Mouse (Mus musculus) left cerebral cortex, adult 2 months (tissue): Measurements from ENCODE around the gene Nrp2. TPM values are rescaled to one million over a fixed set of nuclear protein-coding genes. Genes with fewer than 3 reads are reported as not detected.

Source experiments
- DNase-seq, 2 experiments: peaks; one replicate each; pipeline ENCODE4 v3.0.0; 2021 to 2022; ENCODE audit warnings: low spot score in 2 of 2, mixed read lengths in 1 of 2; ENCODE audit errors: extremely low spot score in 1 of 2
- H3K27ac ChIP-seq: fragments of 200-600 bp; 2 replicates; pipeline ENCODE4 v1.8.1; 2022
- H3K4me3 ChIP-seq: fragments of 200-600 bp; 2 replicates; pipeline ENCODE4 v1.8.1; 2022
- CTCF ChIP-seq: fragments of 200-600 bp; IDR thresholded peaks from 2 replicates; pipeline ENCODE4 v1.8.1; 2022; ENCODE audit warnings: antibody characterized with exemption, mild to moderate bottlenecking, moderate library complexity
- intact Hi-C: fragments of 180-260 bp; cut with DNase I; formaldehyde crosslinking; loops from one replicate; pipeline ENCODE4 v1.15.1; 2025
- total RNA-seq, 2 experiments: library from RNA; stranded (reverse); gene quantifications; 2 replicates each; pipeline ENCODE4 v1.2.3; 2021

The Nrp2 gene
- total RNA-seq, 2 experiments from 2014 or later = 32.8 to 34.7 TPM

DNA sequence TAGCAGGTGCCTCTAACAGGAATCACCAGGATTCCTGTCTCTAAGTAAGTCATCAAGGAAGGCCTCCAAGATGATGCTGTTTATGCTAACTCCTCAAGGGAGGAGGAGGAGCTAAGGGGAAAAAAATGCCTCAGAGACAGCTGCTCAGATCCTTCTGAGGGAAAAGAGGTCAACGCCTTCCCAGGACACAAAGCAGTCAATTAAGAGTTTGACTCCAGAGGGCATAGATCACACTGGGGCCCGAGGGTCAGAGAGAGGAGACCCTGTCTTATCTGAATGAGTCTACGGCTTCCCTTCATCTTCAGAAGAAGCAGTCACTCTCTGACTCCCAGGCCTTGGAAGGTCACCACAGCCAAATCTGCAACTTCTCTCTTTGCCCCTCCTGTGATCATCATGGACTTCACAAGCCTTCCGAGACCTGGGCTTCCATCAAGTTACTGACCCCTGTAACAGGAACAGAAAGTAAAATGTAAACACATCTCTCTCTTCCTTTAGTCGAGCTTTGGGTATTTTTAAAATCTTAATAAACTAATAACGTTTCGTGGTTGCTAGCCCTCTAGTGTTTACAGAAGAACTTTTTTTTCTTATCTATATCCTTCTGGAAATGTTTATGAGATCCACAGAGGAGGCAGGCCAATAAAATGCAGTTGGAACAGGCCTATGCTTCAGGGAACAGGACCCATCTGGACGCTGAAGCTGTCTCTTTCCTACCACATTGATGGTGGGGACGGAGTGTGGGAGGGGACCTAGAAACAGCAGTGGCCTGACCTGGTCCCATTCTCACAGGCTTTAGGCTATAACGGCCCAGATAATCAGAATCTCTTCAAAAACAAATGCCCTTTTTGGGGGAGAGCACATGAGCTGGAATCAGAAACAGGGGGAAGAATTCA lies 118.7 kb downstream of the Nrp2 start:
- H3K4me3 ChIP-seq = no peak overlapping the region
- intact Hi-C loops = no loop called here
- DNase-seq = no peak
- TF ChIP-seq CTCF = no peak
- H3K27ac ChIP-seq = no peak overlapping the region

DNA sequence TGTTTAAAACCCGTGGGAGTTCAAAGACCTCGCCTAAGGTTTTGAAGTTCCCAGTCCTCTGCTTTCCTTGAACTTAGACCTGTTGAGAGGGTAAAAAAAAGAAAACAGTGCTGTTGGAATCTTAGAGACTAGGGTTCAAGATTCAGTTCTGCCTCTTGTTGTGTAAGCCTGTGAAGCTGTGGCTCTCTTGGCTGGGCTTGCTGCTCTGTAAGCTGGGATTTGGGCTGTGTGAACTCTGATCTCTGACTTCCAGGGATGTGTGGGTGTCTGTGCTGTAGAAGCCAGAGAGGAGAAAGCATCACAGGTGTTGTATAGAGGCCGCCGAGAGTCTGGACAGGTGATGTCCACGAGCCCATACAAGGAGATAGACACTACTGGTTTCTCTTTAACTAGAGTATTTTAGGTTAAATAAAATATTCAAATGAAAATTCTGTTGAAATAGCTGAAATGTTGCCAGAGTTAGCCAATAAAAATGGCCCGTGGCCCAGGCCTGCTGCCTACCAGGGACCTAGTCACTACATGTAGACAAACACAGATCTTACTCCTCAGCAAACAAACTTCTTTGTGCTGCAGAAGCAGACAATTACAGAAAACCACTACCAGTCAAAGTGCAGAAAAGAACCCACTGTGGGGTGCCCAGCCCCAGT lies 120.6 kb downstream of the Nrp2 start:
- TF ChIP-seq CTCF = no peak
- H3K4me3 ChIP-seq = no peak overlapping the region
- intact Hi-C loops = no loop called here
- no peak for DNase-seq
- no peak overlapping the region for H3K27ac ChIP-seq

DNA sequence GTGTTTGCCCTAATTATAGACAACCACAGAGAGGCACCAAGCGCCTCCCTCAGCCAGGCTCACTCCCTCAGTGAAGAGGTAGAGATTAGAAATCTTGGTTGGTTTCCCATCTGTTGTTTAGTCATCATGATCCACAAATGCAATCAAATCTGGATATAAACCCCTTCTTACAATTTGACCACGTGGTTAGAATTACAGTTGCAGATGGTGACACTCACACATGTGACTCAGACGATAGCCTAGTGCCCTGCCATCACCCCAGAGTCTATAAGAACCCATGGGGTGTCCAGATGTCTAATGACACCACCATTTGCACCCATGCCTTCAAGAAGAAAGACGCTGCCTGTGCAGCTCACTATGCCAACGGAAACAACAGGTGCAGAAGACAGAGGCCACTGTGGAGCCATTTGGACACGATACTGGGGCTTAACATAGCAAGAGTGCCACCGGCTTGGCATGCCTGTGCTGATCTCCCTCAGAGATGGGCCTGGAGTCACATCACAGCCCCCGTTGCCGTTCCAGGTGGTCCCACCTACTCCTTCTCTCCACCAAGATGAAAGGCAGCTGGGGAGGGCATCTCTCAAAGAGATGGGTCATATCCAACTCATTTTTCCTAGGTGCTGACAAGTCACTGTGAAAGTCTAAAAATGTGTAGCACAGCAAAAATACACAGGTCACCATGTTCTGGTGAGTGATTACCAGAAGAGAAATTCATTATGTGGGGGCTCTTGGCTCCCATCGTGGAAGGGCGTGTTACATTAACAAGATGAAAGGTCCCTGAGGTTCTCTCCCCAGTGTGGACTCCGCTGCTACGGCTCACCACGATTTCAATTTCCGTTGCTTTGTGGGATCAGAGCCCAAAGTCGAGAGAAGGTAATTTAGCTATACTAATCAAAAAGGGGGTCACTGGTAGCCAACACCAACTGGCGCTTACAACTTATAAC lies 123.0 kb downstream of the Nrp2 start:
- intact Hi-C loops = no loop called here
- no peak for DNase-seq

DNA sequence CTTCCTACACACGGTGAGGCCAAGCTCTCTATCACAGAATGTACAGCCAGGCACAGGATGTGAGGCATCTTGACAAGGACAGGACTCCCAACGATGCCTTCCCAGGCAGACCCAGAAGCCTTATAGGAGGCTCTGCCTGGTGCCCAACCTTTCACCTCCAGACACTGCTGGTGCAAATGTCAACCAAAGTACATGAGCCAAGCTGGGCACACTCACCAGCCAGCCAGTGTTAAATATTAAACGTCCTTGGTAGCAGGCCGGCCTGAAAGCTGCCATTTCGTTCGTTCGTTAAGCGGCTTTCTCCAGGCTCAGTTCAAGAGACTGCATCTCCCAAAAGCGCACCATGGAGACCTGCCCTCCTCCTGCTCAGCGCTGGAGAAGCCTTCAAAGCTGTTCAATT lies 124.2 kb downstream of the Nrp2 start:
- TF ChIP-seq CTCF = no peak
- Histone ChIP-seq H3K27ac (no peak overlapping the region), H3K4me3 (no peak overlapping the region)
- no peak for DNase-seq
- intact Hi-C loops = no loop called here

More for the DNA sequence above, 123.0 kb downstream of the Nrp2 start:
- TF ChIP-seq CTCF = no peak
- H3K27ac ChIP-seq = no peak overlapping the region
- H3K4me3 ChIP-seq = no peak overlapping the region

DNA sequence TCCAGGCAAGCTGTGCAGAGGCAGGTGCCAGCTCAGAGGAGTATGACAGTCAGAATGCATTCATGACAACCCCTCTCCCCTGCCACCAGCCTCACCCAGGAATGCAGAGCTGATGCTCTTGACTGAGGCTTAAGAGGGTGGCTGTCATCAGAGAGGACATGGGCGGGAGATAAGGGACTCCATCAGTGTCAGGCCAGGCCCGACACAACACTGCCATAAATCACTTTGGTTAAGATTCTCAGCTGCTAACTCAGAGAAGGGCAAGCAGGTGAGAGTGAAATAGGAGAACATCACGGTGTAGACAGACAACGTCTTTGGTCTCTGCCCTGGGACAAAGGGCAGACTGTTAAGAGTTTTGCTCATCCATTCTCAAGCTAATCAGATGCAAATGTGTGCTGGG lies 125.1 kb downstream of the Nrp2 start:
- intact Hi-C loops = no loop called here
- Histone ChIP-seq H3K27ac (no peak overlapping the region), H3K4me3 (no peak overlapping the region)
- DNase-seq = no peak
- TF ChIP-seq CTCF = no peak

DNA sequence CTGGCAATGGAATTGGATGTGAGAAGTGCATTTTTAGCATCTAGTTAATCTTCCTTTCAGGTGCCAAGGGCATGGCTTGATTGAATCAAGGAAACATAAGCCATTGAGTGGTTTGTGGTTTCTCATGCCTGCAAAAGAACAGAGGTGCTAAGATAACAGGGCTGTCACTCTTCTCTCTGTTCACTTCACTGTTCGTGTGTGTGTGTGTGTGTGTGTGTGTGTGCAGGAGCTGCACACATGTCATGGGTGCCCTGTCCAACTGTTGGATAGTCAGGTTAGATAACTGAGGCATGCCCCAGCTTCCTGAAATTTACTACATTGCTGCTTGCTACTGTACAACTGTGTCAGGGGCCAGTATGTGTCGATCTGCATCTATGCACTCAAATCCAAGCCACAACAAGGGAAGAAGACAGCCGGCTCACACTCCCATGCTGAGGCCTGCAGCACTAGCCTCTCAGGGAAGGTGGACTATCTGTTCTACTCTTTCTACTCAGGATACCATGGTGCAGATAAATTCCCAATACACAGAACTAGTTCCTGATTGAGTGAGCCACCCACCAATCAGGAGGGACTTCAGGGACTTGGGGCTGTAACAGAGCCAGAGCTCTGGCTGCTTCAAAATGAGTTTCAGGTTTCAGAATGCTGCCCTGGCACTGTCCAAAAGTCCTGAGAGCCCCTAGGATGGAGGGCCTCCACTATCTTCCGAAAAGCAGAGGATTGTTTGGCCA lies 126.8 kb downstream of the Nrp2 start:
- intact Hi-C loops = no loop called here
- no peak for DNase-seq
- Histone ChIP-seq H3K4me3 (no peak overlapping the region), H3K27ac (no peak overlapping the region)
- TF ChIP-seq CTCF = no peak

DNA sequence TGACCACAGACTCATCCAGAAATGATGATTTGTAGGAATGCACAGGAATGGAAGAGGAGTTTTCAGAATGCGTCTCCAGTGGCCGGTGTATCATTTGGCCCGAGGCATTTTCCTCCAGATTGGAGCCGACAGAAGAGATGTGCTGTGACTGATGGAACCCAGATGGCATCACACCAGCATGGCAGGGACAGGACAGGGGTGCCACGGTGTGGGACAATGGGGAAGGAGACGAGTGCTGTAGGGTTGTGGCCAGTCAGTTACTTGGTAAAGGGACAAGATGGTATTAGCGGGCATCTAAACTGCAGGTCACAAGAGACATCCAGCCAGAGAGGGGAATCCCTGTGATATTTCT lies 127.3 kb downstream of the Nrp2 start:
- no peak for DNase-seq
- TF ChIP-seq CTCF = no peak
- intact Hi-C loops = no loop called here
- Histone ChIP-seq H3K27ac (no peak overlapping the region), H3K4me3 (no peak overlapping the region)

DNA sequence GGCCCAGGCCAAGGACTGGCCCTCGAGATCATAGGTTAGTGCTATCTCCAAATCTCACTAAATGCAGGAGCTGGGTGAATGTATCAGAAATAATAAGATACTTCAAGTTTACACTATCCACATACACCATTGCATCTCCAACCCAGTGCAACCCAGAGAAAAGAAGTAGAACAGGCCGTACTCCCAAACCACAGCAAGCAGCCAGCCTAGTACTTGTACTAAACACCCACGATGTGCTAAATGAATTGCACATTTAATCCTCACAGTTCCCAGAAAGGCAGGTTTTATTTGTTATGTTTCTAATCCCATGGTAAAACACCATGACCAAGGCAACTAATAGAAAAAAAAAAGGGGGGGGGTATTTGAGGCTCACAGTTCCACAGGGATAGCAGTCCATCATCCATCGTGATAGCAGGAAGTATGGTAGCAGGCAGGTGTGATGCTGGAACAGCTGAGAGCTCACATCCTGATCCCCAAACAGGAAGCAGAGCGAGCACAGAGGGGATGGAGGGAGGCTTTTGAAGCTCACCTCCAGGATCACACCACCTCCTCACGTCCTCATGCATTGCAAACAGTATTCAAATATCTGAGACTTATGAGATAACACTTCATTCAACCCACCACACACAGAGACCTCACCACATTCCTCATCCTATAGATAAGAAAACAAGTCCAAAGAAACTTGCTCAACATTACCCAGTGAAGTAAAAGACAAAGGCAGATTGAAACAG lies 128.8 kb downstream of the Nrp2 start:
- TF ChIP-seq CTCF = no peak
- DNase-seq = no peak
- no peak overlapping the region for H3K27ac ChIP-seq
- H3K4me3 ChIP-seq = no peak overlapping the region
- intact Hi-C loops = no loop called here

DNA sequence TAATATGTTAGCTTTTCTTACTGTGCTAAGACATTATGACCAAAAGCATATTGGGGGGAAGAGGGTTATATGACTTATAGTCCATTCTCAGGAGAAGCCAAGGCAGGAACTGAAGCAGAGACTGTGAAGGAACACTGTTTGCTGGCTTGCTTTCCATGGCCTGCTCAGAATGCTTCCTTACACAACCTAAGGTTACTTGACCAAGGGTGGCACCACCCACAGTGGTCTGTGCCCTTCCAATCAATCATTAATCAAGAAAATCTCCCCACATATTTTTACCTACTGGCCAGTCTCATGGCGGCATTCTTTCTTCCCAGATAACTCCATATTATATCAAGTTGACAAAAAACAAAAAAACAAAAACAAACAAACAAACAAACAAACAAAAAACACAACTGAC lies 130.3 kb downstream of the Nrp2 start:
- intact Hi-C loops = no loop called here
- DNase-seq = no peak
- TF ChIP-seq CTCF = no peak

DNA sequence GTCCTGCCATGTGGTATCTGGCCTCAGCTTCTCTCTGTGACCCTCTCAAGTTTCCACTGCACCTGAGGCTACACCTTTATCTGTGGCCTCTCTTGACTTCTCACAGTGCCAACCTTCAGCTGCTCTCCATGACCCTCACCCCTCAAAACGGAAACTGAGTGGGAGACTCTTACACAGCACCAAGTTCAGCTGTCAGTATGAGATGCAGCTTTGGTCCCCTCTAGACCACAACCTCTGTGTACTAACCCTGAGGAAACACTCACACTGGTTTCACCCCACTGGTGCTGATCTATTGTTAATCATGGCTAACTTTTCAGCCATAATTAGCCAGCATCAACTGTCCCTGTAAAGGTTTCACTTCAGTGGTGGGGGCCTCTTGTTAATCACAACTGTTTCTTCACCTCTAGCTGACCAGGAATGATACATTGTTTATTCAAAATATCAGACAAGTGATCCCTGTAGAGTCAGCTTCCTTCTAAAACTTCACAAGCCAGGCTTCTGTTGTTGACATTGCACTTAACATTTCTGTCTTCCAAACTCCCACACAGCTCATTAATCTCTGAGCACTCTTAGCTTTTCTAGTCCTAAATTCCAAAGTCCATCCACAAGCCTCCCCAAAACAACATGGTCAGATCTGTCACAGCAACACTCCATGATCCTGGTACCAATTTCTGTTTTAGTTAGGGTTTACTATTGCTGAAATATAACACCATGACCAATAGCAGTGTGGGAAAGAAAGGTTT lies 131.5 kb downstream of the Nrp2 start:
- H3K27ac ChIP-seq = no peak overlapping the region
- no peak for TF ChIP-seq CTCF

More for the DNA sequence above, 130.3 kb downstream of the Nrp2 start:
- Histone ChIP-seq H3K4me3 (no peak overlapping the region), H3K27ac (no peak overlapping the region)

More for the DNA sequence above, 131.5 kb downstream of the Nrp2 start:
- intact Hi-C loops = no loop called here
- no peak overlapping the region for H3K4me3 ChIP-seq
- DNase-seq = no peak
